Mouse (Mus musculus) lung, postnatal 25 days (tissue): ENCODE measurements around the gene Tlx2.

Experiments used
- DNase-seq: peaks from one replicate; pipeline ENCODE4 v3.0.0; 2022; ENCODE audit warnings: low spot score

Tlx2 gene

GRCm38 (mm10) chr6:83023786-83024185, 46.3 kb downstream of the Tlx2 start:
- DNase-seq: no peak

- no peak for DNase-seq
These were observed 47.1 kb downstream of the Tlx2 start for GRCm38 (mm10) chr6:83023008-83023407.

- no peak for DNase-seq
These were observed 49.1 kb downstream of the Tlx2 start for GRCm38 (mm10) chr6:83020836-83021593.

- no peak for DNase-seq
These were observed 50.0 kb downstream of the Tlx2 start for GRCm38 (mm10) chr6:83020121-83020520.

- DNase-seq: no peak
These were observed 51.0 kb downstream of the Tlx2 start for GRCm38 (mm10) chr6:83019044-83019443.
